Mouse (Mus musculus) cortical plate, adult 2 months (tissue): ENCODE data around the gene Sdhaf3.

ENCODE experiments used
- CTCF ChIP-seq: fragments of 200-500 bp; IDR thresholded peaks from 2 replicates; pipeline ENCODE4 v1.5.1; 2011; ENCODE audit warnings: mild to moderate bottlenecking, control low read depth, low read length; ENCODE audit not compliant: insufficient read depth; ENCODE audit errors: extremely low read depth
- POLR2A ChIP-seq: fragments of 200-500 bp; IDR thresholded peaks from 2 replicates; pipeline ENCODE4 v1.6.1; 2011; ENCODE audit warnings: mild to moderate bottlenecking, low read length, control low read depth; ENCODE audit not compliant: insufficient read depth; ENCODE audit errors: extremely low read depth

DNA sequence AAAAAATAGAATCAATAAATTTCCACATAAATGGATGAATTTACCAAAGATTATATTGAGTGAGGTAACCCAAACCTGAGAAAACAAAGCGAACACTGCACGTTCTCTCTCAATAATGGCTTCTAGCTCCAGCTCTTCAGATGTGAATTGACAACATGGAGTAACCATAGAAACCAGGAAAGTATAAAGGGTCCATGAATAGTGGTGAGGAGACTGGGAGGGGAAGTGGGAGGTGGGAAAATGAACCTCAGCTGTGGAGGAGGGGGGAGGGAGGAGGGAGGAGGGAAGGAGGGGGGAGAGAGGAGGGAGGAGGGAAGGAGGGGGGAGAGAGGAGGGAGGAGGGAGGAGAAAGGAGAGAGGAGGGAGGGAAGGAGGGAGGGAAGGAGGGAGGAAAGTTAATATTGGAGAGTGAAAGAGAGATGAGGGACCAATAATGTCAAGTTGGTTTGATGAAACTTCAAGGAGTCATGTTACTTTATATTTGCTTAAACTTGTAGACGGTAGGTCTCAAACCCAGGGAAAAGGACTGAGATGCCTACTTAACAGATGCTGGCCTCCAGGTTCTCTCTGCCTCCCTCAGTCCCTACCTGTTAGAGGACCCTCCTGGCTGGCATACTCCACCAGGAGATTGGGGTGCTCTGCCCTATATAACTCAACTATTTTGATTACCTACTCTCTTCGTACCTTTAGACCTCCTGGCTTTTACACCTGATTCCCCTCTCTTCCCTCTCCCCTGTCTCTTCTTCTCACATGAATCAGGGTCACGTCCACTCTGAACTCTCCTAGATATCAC is 126.9 kb downstream of the Sdhaf3 start:
- TF ChIP-seq CTCF (no peak), POLR2A (no peak)
